Mouse (Mus musculus) duodenum, adult 2 months (tissue): ENCODE results near the gene Sin3a. TPM values are rescaled to one million over a fixed set of nuclear protein-coding genes. Genes with fewer than 3 reads are reported as not detected.

Experiments
- polyA plus RNA-seq: library from polyadenylated mRNA; depleted of rRNA; stranded (reverse); fragments of >200 nt; gene quantifications from 2 replicates; pipeline ENCODE4 v1.2.3, GENCODE M21; 2012; ENCODE audit warnings: low replicate concordance; rRNA removed

Sin3a gene
- 31.7 and 34.0 TPM in 2 replicates for polyA plus RNA-seq

GRCm38 (mm10) chr9:57071801-57072351 is at the start of gene Sin3a:
Gene Sin3a, plus strand, starts transcription at chr9:57072040.

GRCm38 (mm10) chr9:57130577-57131433 is 59.0 kb downstream of the Sin3a start, which contains the start of gene Man2c1:
Gene Man2c1, plus strand, starts transcription at chr9:57130690.

GRCm38 (mm10) chr9:57148144-57148878 is 76.5 kb downstream of the Sin3a start, which contains the start of gene Neil1:
Gene Neil1, minus strand, starts transcription at chr9:57148305.

GRCm38 (mm10) chr9:57158013-57158470 is 86.2 kb downstream of the Sin3a start, which contains the start of gene Commd4:
Gene Commd4, minus strand, starts transcription at chr9:57158331.

Other genes starting within 250 kb of the Sin3a start
- gene Odf3l1, start 207.4 kb upstream of the Sin3a start, polyA plus RNA-seq = 1.3 and 2.3 TPM in 2 replicates
- gene Cspg4, start 207.0 kb upstream of the Sin3a start, polyA plus RNA-seq = 9.4 and 11.6 TPM in 2 replicates
- 2.5 and 4.4 TPM in 2 replicates for gene Snx33, start 143.7 kb upstream of the Sin3a start, polyA plus RNA-seq
- 180 and 256 TPM in 2 replicates for gene Imp3, start 134.6 kb upstream of the Sin3a start, polyA plus RNA-seq
- gene Snupn, start 121.2 kb upstream of the Sin3a start, polyA plus RNA-seq = 1.1 and 1.7 TPM in 2 replicates
- gene Ptpn9, start 77.1 kb upstream of the Sin3a start, polyA plus RNA-seq = 16.5 and 30.9 TPM in 2 replicates
- 144 and 164 TPM in 2 replicates for gene Man2c1, start 58.6 kb downstream of the Sin3a start, polyA plus RNA-seq
- 8.3 and 12.8 TPM in 2 replicates for gene Neil1, start 76.3 kb downstream of the Sin3a start, polyA plus RNA-seq
- 160 and 215 TPM in 2 replicates for gene Commd4, start 86.3 kb downstream of the Sin3a start, polyA plus RNA-seq
- gene Trcg1, start 164.5 kb downstream of the Sin3a start, polyA plus RNA-seq = not detected in 2 replicates
- gene 1700017B05Rik, start 190.6 kb downstream of the Sin3a start, polyA plus RNA-seq = 15.3 and 24.4 TPM in 2 replicates